Mouse (Mus musculus) liver, embryonic 14.5 days (tissue): ENCODE measurements at regions not wholly inside any gene's neighbourhood (a gene's known extent, or its start where the extent isn't known, plus 50 kb on each side); places are given as distances from the start of the nearest gene placed in this dataset.

Experiments
- CTCF ChIP-seq: IDR thresholded peaks from 2 replicates; pipeline ENCODE4 v1.5.1; 2016; ENCODE audit warnings: antibody characterized with exemption, low read depth, control low read depth
- EP300 ChIP-seq: IDR thresholded peaks from 2 replicates; pipeline ENCODE4 v1.6.1; 2016; ENCODE audit warnings: antibody characterized with exemption, low read depth

- TF ChIP-seq CTCF (no peak), EP300 (no peak)
Observed at GRCm38 (mm10) chr17:4501029-4501428, 493.1 kb upstream of the Arid1b start.
